Mouse (Mus musculus) heart, postnatal 0 days (tissue): ENCODE data around the gene Lhx4. TPM values are rescaled to one million over a fixed set of nuclear protein-coding genes. Genes with fewer than 3 reads are reported as not detected.

ENCODE experiments used
- ATAC-seq: fragments of 200-750 bp; cut with Nextera tagmentation; 2 replicates; pipeline ENCODE4 v1.8.0; 2017; ENCODE audit warnings: low read depth, moderate number of reproducible peaks, moderate library complexity; ENCODE audit not compliant: insufficient read depth
- DNase-seq: peaks from one replicate; pipeline ENCODE4 v3.0.0-alpha.2; 2016; ENCODE audit warnings: low spot score
- H3K27ac ChIP-seq: fragments of 300-500 bp; sonication (generic); 2 replicates; pipeline ENCODE4 v1.5.1; 2014; ENCODE audit warnings: low read depth, mild to moderate bottlenecking
- H3K27me3 ChIP-seq: fragments of 300-500 bp; sonication (generic); 2 replicates; pipeline ENCODE4 v1.6.1; 2014; ENCODE audit warnings: low read length, mixed read lengths; ENCODE audit not compliant: control insufficient read depth, insufficient read depth
- H3K36me3 ChIP-seq: fragments of 300-500 bp; sonication (generic); replicated peaks from 2 replicates; pipeline ENCODE4 v1.6.1; 2014; ENCODE audit warnings: low read length, mixed read lengths; ENCODE audit not compliant: control insufficient read depth, insufficient read depth
- H3K4me1 ChIP-seq: fragments of 300-500 bp; sonication (generic); 2 replicates; pipeline ENCODE4 v1.6.1; 2014; ENCODE audit warnings: antibody characterized with exemption; ENCODE audit not compliant: control insufficient read depth, insufficient read depth
- H3K4me2 ChIP-seq: fragments of 300-500 bp; sonication (generic); 2 replicates; pipeline ENCODE4 v1.6.1; 2014; ENCODE audit warnings: low read depth, mild to moderate bottlenecking, low read length, moderate library complexity
- H3K4me3 ChIP-seq: fragments of 300-500 bp; sonication (generic); 2 replicates; pipeline ENCODE4 v1.5.1; 2014; ENCODE audit warnings: low read depth, low read length
- H3K9ac ChIP-seq: fragments of 300-500 bp; sonication (generic); replicated peaks from 2 replicates; pipeline ENCODE4 v1.6.1; 2014; ENCODE audit warnings: low read depth, low read length, mixed read lengths
- H3K9me3 ChIP-seq: fragments of 300-500 bp; sonication (generic); replicated peaks from 2 replicates; pipeline ENCODE4 v1.6.1; 2016; ENCODE audit warnings: low read length; ENCODE audit not compliant: control insufficient read depth
- CTCF ChIP-seq: IDR thresholded peaks from 2 replicates; pipeline ENCODE4 v1.5.1; 2016; ENCODE audit warnings: antibody characterized with exemption, control low read depth, low read depth
- EP300 ChIP-seq: IDR thresholded peaks from 2 replicates; pipeline ENCODE4 v1.6.1; 2016; ENCODE audit warnings: antibody characterized with exemption, low read depth
- WGBS: fragments of 180-500 bp; shearing (Covaris S2); extraction: QIAGEN DNeasy Blood & Tissue Kit; methylation state at CpG from one replicate; pipeline ENCODE4 v1.1.7; 2014; 5-methylcytosine and 5-hydroxymethylcytosine counted together
- polyA plus RNA-seq: library from polyadenylated mRNA; unstranded; fragments of >200 nt; fragmentation: Nextera tagmentation; extraction: Ambion mirVana; gene quantifications from 2 replicates; pipeline ENCODE4 v1.2.1, GENCODE M21; 2015
- total RNA-seq: library from RNA; depleted of rRNA; stranded (reverse); fragments of >200 nt; gene quantifications from 2 replicates; pipeline ENCODE4 v1.2.3, GENCODE M21; 2014; ENCODE audit warnings: low replicate concordance

The Lhx4 gene
- total and polyA plus RNA-seq, 2 experiments from 2014 or later = not detected

DNA sequence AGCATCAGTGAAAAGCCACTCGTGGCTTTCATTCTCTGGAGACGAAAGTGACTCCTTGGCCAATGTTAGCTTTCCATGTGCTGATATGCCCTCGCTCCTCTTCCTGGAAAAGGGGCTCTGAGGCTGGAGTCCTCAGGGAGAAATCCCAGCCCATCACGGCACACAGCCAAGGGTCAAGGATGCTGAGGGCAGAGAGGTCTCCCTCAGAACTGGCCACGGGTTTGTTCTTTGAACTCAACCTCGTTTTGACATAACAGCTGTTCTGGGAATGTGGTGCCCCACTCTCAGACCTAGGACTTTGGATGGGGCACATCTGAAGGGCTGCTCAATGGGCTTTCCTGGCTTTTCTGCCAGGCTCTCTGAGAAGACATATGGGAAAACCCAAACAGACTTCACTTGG, 43.4 kb upstream of the Lhx4 start:
- no peak overlapping the region for H3K9ac ChIP-seq
- no peak overlapping the region for H3K4me3 ChIP-seq
- H3K36me3 ChIP-seq = peaks cover 48% of the 10 kb centered on the region
- ATAC-seq = no peak
- H3K27me3 ChIP-seq = no peaks in the 10 kb centered on the region
- no peak overlapping the region for H3K4me2 ChIP-seq
- H3K9me3 ChIP-seq = no peaks in the 10 kb centered on the region
- no peak for TF ChIP-seq CTCF
- no peak for TF ChIP-seq EP300
- 79% methylated on average over 6 of the region's 6 CpGs for WGBS
- DNase-seq = no peak
- peaks cover 11% of the 10 kb centered on the region for H3K4me1 ChIP-seq
- no peak overlapping the region for H3K27ac ChIP-seq

- Histone ChIP-seq H3K4me3 (no peak overlapping the region), H3K4me1 (no peaks in the 10 kb centered on the region; the same call in 1 of the 2 replicates), H3K4me2 (no peak overlapping the region), H3K9me3 (no peaks in the 10 kb centered on the region), H3K9ac (no peak overlapping the region), H3K36me3 (peaks cover 69% of the 10 kb centered on the region), H3K27me3 (no peaks in the 10 kb centered on the region), H3K27ac (no peak overlapping the region)
- ATAC-seq (no peak), DNase-seq (no peak)
- peak; percentile 56 for TF ChIP-seq CTCF
- no peak for TF ChIP-seq EP300
- 55% methylated on average over 5 of the region's 5 CpGs for WGBS
Observed at GRCm38 (mm10) chr1:155791919-155792318, 40.4 kb upstream of the Lhx4 start.

DNA sequence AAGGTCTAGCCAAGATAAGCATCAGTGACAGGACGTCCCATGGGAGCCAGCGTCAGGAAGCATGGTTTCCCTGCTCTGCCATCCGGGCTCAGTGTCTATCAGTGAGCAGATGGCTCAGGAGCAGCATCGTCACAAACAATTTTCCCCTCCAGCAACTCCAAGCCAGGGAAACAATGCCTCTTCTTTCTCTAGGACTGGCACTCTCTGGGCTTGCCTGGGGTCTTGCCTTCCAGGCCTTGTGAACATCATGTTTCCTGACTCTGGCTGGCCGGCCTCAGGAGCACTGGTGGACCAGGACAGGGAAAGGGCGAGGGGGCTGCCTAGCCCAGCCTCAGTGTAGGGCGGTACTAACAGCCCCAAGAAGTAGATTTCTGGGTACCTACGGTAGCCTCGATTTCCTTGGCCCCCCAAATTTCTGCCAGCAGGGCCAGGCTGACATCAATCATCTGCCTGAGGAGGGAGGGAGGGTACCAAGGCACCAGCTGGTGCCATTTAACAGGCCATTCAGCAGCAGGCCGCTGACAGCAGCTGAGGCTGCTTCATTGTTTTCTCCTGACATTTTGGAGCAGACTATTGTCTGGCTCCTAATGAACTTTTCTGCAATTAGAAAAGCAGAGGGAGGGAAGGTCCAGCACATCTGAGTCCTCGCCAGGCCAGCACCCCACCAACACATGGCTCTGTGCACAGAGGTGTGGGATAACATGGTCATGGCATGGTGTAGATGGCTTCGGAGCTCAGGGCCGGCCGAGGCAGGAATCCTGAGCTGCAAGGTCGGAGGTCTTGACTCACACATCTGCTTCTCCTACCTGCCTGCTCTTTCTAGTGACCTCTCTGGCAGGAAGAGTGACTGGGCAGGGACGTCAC, 38.9 kb upstream of the Lhx4 start:
- H3K4me2 ChIP-seq = no peak overlapping the region
- no peak overlapping the region for H3K4me3 ChIP-seq
- H3K36me3 ChIP-seq = peaks cover 85% of the 10 kb centered on the region
- H3K9me3 ChIP-seq = no peaks in the 10 kb centered on the region
- H3K4me1 ChIP-seq = no peaks in the 10 kb centered on the region
- H3K27me3 ChIP-seq = no peaks in the 10 kb centered on the region
- ATAC-seq (no peak), DNase-seq (no peak)
- 75% methylated on average over 16 of the region's 16 CpGs for WGBS
- TF ChIP-seq EP300 (no peak), CTCF (no peak)
- H3K27ac ChIP-seq = no peak overlapping the region
- H3K9ac ChIP-seq = no peak overlapping the region

DNA sequence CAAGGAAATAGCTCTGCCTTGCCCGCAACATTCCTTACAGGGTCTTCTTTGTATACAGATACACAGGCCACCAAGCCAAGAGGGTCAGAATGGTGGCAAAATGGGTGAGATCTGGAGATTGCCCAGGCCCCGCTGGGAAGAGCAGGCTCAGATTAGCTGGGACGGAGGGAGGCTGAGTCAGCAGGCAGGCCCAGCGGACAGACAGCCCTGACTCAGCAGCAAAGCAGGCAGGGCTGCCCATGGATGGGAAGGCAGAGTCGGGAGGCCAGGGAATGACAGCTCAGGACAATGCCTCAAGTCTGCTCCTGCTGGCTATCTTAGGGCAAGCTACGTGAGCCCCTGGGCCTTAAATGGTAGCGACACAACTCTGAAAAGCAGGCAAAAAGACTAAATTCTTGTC, 34.4 kb upstream of the Lhx4 start:
- H3K4me1 ChIP-seq = no peaks in the 10 kb centered on the region; the same call in 1 of the 2 replicates
- no peak overlapping the region for H3K9ac ChIP-seq
- H3K36me3 ChIP-seq = peaks cover 82% of the 10 kb centered on the region
- TF ChIP-seq CTCF (no peak), EP300 (no peak)
- H3K4me3 ChIP-seq = no peak overlapping the region
- ATAC-seq (no peak), DNase-seq (no peak)
- H3K4me2 ChIP-seq = no peak overlapping the region
- WGBS = 75% methylated on average over 7 of the region's 7 CpGs
- no peaks in the 10 kb centered on the region for H3K27me3 ChIP-seq
- no peaks in the 10 kb centered on the region for H3K9me3 ChIP-seq
- no peak overlapping the region for H3K27ac ChIP-seq

DNA sequence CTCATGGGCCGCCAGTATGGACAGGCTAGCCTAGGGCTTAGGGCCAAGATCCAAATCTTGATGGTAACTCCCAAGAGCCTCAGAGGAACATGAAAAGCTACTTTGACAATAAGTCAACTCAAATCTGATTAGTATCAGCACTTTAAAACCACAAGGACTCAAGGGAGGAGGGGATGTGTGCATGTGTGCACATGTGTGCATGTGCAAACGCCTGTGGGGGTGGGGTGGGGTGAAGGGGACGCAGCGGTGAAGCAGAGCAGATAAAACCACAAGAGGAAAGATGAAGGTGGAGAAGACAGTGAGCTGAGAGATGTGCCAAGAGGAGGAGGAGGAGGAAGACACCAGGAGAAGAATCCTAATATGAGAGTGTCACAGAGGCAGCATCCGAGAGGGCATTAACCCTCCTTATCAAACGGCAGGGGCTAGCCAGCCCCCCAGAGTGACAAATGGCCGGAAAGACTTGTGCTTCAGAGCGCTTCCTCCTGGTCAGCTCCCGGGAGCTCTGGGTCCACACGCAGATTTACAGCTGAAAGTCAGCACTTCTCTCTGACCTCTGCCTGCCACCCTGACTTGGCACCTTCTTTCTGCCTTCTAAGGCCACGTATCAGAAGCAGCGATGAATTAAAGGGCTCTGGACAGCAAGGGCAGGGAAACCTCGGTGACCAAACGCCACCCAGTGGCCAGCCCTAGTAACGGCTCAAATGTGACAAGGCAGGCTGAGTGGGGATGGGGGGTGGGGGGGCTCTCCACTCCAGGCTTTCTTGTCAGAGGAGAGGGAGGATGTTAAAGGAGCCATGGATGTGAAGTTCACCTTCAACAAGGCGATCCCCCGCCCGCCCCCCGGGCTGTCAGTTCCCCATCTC, 33.1 kb upstream of the Lhx4 start:
- Histone ChIP-seq H3K9ac (no peak overlapping the region), H3K9me3 (no peaks in the 10 kb centered on the region), H3K4me3 (no peak overlapping the region), H3K36me3 (peaks cover 83% of the 10 kb centered on the region), H3K4me1 (no peaks in the 10 kb centered on the region; the same call in 1 of the 2 replicates), H3K27me3 (no peaks in the 10 kb centered on the region), H3K27ac (no peak overlapping the region), H3K4me2 (no peak overlapping the region)
- peak; percentile 64; the same call in 1 of the 2 replicates for ATAC-seq
- TF ChIP-seq EP300 (no peak), CTCF (peak; percentile 83)
- 30% methylated on average over 19 of the region's 19 CpGs for WGBS
- DNase-seq = peak; percentile 35
